ENCODE assay signal across 8 mouse cellular contexts in the genomic region with DNA sequence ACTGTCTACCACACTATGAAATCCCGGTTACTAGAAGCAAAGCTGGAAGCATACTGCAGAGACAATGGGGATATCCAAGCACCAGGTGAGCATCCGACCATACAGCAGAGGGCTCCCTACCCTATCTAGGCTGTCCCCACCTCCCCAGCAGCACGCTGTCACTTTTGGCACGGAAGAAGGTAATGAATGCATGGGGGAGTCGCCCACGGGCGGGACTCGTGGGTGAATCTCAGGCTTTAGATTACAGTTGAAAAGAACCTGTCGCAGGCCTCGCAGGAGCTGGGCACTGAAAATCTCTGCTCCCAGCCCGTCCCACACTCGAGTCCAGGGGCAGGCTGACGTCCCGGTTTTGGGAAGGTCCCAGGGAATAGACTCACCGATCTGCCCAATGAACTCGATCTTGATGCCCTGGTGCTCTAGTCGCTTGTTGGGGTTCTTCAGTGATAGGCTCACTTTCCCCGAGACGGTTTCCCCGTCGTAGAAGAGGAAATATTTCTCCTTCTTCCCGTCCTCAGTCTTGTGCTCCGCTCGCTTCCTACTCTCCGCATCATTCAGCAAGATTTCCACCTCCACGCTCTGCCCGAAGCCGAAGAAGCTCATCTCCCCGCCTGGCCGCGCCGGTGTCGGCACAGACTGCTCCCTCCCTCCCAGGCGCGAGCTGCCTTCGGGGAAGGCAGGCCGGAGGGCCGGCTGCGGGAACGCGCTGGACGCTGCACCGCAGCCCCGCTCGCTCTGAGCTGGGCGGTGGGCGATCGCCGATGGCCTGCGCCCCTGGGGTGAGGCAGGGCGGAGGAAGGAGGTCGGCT. TPM values are rescaled to one million over a fixed set of nuclear protein-coding genes. Genes with fewer than 3 reads are reported as not detected.
DNase-seq lines count a peak whose midpoint lies in the region; ATAC-seq lines count a peak whose summit lies in the region.

No protein-coding gene starts in this region.

- 0 out of 2 replicates have a peak, but pooled peaks cover 12% of the 10 kb centered on the region for H3K36me3 ChIP-seq in hindbrain, embryonic 14.5 days (replicated peaks; ENCODE audit: control insufficient read depth, insufficient read depth)

- ATAC-seq in hindbrain, embryonic 14.5 days (ENCODE audit: low FRiP score): peak; percentile 12

- H3K4me2 ChIP-seq in hindbrain, embryonic 14.5 days (replicated peaks): peak overlapping the region; percentile 80

- DNase-seq in NIH3T3 (ENCODE audit: low read depth): peak; percentile 47
- peak; percentile 70 to 75 for DNase-seq in cerebellum, postnatal 10 days
- DNase-seq in frontal cortex, postnatal 14 days (ENCODE audit: low spot score in 2 of 2): peak; percentile 46 to 47
- DNase-seq in hindbrain, embryonic 14.5 days (ENCODE audit: low spot score): peak; percentile 61
- peak; percentile 53 to 64 for DNase-seq in left cerebral cortex, adult 18-20 months (ENCODE audit: low spot score in 2 of 2)
- DNase-seq in lung, postnatal 36 days: peak; percentile 47
- peak; percentile 67 to 79 for DNase-seq in right cerebral cortex, postnatal 10 days (ENCODE audit: low spot score in 2 of 2)
- peak; percentile 39 for DNase-seq in urinary bladder, postnatal 14 days (ENCODE audit: low spot score)

- under 1% methylated on average over 52 of the region's 52 CpGs for WGBS in hindbrain, embryonic 14.5 days

- peak overlapping the region; percentile 75 for H3K4me3 ChIP-seq in hindbrain, embryonic 14.5 days (replicated peaks; ENCODE audit: low read length)

- H3K27ac ChIP-seq in hindbrain, embryonic 14.5 days: peak overlapping the region; percentile 82

- no peaks in the 10 kb centered on the region for H3K27me3 ChIP-seq in hindbrain, embryonic 14.5 days (ENCODE audit: control insufficient read depth, insufficient read depth, low read length)

- no peaks in the 10 kb centered on the region for H3K9me3 ChIP-seq in hindbrain, embryonic 14.5 days (ENCODE audit: control insufficient read depth, low read length)

- H3K9ac ChIP-seq in hindbrain, embryonic 14.5 days: peak overlapping the region; percentile 87

- H3K4me1 ChIP-seq in hindbrain, embryonic 14.5 days (replicated peaks; ENCODE audit: control insufficient read depth, insufficient read depth, low read length): peaks cover 42% of the 10 kb centered on the region

RNA-seq across cellular contexts. Expression of gene Vps26b, which starts 0.6 kb away (rescaled TPM):
- 99.2 and 110 TPM in 2 replicates for polyA plus RNA-seq in hindbrain, embryonic 14.5 days (2014; fragmentation: Nextera tagmentation; extraction: Ambion mirVana)
- 100 to 1,000 TPM in 1 of 2 experiments, 10 to 100 TPM in 1; 95.3 to 103 TPM for total RNA-seq in left cerebral cortex, adult 18-20 months (2021)

RNA-seq across cellular contexts. Expression of gene Ncapd3, which starts 0.8 kb away (rescaled TPM):
- 17.7 and 20.0 TPM in 2 replicates for polyA plus RNA-seq in hindbrain, embryonic 14.5 days (2014; fragmentation: Nextera tagmentation; extraction: Ambion mirVana)
- total RNA-seq in left cerebral cortex, adult 18-20 months (2021): 10 to 100 TPM; 17.4 to 18.3 TPM

RNA-seq across cellular contexts. Expression of gene Thyn1, which starts 29.7 kb away (rescaled TPM):
- 128 and 139 TPM in 2 replicates for polyA plus RNA-seq in hindbrain, embryonic 14.5 days (2014; fragmentation: Nextera tagmentation; extraction: Ambion mirVana)
- total RNA-seq in left cerebral cortex, adult 18-20 months (2021): 10 to 100 TPM; 63.7 to 64.9 TPM

RNA-seq across cellular contexts. Expression of gene Acad8, which starts 29.9 kb away (rescaled TPM):
- 36.3 and 36.4 TPM in 2 replicates for polyA plus RNA-seq in hindbrain, embryonic 14.5 days (2014; fragmentation: Nextera tagmentation; extraction: Ambion mirVana)
- 10 to 100 TPM; 28.5 to 32.4 TPM for total RNA-seq in left cerebral cortex, adult 18-20 months (2021)

Comparison
In these comparisons a context has a peak if more than half of its experiments do, and no peak if none do; other contexts are left out.
1. Peak in every context shown above with its lines: DNase-seq, ATAC-seq, H3K4me3 ChIP-seq and H3K27ac ChIP-seq.